Mouse (Mus musculus): ENCODE measurements around the gene Dync1li2.

Gene Dync1li2

GRCm38 (mm10) chr8:104442299-104443124 lies at the start of gene Dync1li2:
Gene Dync1li2, minus strand, starts transcription at chr8:104443047.
- DNase-seq (ENCODE audit: low read depth, low spot score) = peak; percentile 93

GRCm38 (mm10) chr8:104479091-104479490 lies 36.2 kb upstream of the Dync1li2 start:
- no peak for DNase-seq (ENCODE audit: low read depth, low spot score)

- DNase-seq (ENCODE audit: low read depth, low spot score) = no peak
Measured at GRCm38 (mm10) chr8:104472465-104472864, 29.6 kb upstream of the Dync1li2 start.

DNA sequence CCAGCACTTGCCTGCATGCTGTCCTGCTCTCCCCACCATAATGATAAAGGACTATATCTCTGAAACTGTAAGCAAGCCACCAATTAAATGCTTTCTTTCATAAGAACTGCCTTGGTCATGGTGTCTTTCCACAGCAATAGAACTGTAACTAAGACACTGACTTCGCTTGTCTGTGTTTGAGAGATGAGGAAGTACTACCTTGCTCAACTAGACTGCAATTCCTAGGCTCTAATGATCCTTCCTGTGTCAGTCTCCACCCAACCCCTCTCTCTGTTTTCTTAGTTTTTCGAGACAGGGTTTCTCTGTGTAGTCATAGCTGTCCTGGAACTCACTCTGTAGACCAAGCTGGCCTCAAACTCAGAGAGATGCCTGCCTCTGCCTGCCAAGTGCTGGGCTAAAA lies 24.6 kb upstream of the Dync1li2 start:
- no peak for DNase-seq (ENCODE audit: low read depth, low spot score)

GRCm38 (mm10) chr8:104452177-104452576 lies 9.3 kb upstream of the Dync1li2 start:
- no peak for DNase-seq (ENCODE audit: low read depth, low spot score)

- DNase-seq (ENCODE audit: low read depth, low spot score) = no peak
Measured at GRCm38 (mm10) chr8:104448796-104449195, 5.9 kb upstream of the Dync1li2 start.

GRCm38 (mm10) chr8:104446016-104446415 lies 3.2 kb upstream of the Dync1li2 start:
- DNase-seq (ENCODE audit: low read depth, low spot score) = no peak

- no peak for DNase-seq (ENCODE audit: low read depth, low spot score)
Measured at GRCm38 (mm10) chr8:104445248-104445647, 2.4 kb upstream of the Dync1li2 start.

DNA sequence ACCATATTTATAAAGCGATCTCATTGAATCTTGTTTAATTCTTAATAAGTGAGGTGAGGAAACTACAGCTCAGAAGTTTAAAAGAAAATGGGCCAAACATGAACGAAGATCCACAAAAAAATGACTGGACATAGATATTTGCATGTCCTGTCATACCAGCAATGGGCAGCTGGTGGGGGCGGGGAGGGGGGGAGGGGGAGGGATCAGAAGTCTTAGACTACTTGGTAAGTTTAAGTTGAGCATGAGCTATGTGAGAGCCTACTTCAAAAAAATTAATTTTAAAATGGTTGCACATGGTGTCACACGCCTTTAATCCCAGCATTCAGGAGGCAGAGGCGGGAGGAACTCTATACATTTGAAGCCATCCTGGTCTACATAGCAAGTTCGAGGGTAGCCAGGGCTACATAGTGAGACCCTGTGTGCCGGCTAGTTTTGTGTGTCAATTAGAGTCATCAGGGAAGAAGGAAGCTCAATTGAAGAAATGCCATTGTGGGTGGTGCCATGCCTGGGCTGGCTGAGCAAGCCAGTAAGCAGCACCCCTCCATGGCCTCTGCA lies 355 bp upstream of the Dync1li2 start:
- DNase-seq (ENCODE audit: low read depth, low spot score) = no peak

DNA sequence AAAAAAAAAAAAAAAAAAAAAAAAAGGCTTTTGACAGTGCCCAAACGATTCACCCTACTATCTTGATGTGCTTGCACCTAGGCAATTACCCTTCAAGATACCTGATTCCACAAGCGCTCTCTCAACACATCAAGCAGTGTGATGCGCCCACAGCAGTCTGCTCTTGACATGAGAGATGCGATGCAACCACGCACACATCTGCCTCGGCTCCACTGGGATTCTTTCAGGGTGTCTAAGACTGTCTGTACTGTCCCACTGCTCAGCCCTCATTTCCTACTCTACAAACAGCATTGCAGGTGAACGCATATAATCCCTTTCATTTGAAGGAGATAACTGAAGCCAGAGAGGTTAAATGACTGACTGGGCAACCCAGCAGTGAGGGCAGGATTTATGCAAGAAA lies 1.2 kb downstream of the Dync1li2 start:
- DNase-seq (ENCODE audit: low read depth, low spot score) = no peak

DNA sequence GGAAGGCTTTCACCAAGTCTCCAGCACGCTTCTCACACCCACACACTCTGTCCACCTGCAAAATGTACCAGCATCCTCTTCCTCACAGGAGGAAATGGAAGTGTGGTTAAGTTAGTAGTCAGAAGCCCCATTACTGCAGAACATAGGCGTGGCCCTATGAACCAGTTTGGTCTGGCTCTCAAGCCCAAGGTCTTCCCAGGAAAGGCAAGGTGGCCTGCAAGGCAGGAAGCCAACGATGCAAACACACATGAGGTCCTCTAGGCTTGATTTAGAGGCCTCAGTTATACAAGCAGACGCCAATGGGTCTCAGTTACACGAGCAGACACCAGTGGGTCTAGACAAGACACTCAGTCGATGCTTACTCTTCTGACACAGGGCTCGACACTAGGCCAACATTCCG lies 3.4 kb downstream of the Dync1li2 start:
- peak; percentile 9 for DNase-seq (ENCODE audit: low read depth, low spot score)

- DNase-seq (ENCODE audit: low read depth, low spot score) = no peak
Measured at GRCm38 (mm10) chr8:104437494-104438135, 5.2 kb downstream of the Dync1li2 start.

GRCm38 (mm10) chr8:104436591-104436990 lies 6.3 kb downstream of the Dync1li2 start:
- DNase-seq (ENCODE audit: low read depth, low spot score) = no peak

- DNase-seq (ENCODE audit: low read depth, low spot score) = peak; percentile 88
Measured at GRCm38 (mm10) chr8:104436038-104436437, 6.8 kb downstream of the Dync1li2 start.

- no peak for DNase-seq (ENCODE audit: low read depth, low spot score)
Measured at GRCm38 (mm10) chr8:104434826-104435354, 8.0 kb downstream of the Dync1li2 start.

- DNase-seq (ENCODE audit: low read depth, low spot score) = peak; percentile 24
Measured at GRCm38 (mm10) chr8:104434275-104434674, 8.6 kb downstream of the Dync1li2 start.

GRCm38 (mm10) chr8:104433191-104433842 lies 9.5 kb downstream of the Dync1li2 start:
- DNase-seq (ENCODE audit: low read depth, low spot score) = no peak

DNA sequence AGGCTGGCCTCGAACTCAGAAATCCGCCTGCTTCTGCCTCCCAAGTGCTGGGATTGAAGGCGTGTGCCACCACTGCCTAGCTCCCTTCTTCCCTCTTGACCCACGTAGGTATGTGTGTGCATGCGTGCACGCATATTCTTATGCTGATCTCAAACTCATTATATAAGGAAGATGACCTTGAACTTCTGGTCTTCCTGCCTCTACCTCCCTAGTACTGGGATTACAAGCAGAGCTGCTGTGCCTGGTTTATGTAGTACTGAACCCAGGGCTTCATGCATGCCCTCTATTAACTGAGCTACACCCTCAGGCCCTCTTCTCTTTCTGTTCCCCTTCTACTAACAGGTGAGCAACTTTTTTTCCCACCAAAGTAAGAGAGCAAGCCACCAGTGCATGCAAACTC lies 10.2 kb downstream of the Dync1li2 start:
- no peak for DNase-seq (ENCODE audit: low read depth, low spot score)

- DNase-seq (ENCODE audit: low read depth, low spot score) = no peak
Measured at GRCm38 (mm10) chr8:104430230-104430629, 12.6 kb downstream of the Dync1li2 start.

DNA sequence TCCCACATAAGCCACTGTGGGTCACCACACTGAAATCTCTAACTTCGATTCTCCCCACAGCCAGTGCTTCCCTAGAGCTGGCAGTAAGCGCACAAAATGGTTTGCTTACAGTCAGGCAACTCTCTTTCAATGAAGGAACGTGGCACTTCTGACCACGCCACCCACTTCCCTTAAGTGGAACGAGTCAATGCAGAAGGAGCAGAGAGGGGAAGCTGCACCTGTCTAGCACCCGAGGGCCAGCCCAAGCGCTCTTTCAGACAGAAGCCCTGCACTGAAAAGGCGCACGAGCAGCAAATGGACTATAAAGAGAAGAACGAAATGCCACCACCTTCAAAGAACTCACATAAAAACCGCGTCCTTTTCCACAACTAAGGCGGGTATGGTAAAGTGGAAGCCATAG lies 15.1 kb downstream of the Dync1li2 start:
- DNase-seq (ENCODE audit: low read depth, low spot score) = no peak

DNA sequence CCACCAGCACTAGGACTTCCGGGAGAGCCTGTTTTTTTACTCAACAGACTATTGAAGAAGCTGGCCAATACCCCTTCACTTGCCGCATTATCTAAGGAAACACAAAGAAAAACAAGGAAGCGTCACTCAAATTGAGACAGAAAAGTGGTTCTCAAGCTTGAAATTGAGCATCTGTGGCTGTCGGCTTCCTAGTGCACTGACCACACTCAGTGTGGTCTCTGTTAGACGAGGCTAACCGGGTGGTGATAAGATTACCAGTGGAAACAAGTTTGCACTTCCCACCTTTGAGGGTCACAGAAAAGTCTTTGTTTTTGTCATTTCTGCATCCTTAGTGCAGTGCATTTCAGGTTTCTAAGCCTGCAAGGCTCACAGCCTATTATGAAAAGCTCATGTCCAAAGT lies 20.5 kb downstream of the Dync1li2 start:
- no peak for DNase-seq (ENCODE audit: low read depth, low spot score)

DNA sequence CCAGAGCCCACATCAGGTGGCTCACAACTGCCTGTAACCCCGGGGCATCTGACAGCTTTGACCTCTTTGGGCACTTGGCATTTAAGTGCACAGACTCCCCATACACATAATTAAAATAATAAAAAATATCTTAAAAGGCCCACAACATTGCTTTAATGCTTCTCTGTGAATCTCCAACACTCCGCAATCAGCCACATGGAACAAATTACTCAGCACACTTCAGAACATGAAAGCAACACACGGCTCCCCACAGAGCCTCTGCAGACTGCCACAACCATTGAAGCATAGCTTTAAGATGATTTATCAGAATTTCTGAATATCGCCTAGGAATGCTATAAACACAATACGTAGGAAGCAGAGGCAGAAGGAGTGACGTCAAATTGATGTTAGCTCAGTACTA lies 26.8 kb downstream of the Dync1li2 start:
- DNase-seq (ENCODE audit: low read depth, low spot score) = peak; percentile 17
